Mouse (Mus musculus): ENCODE measurements at regions not wholly inside any gene's neighbourhood (a gene's known extent, or its start where the extent isn't known, plus 50 kb on each side); places are given as distances from the start of the nearest gene placed in this dataset.

DNA sequence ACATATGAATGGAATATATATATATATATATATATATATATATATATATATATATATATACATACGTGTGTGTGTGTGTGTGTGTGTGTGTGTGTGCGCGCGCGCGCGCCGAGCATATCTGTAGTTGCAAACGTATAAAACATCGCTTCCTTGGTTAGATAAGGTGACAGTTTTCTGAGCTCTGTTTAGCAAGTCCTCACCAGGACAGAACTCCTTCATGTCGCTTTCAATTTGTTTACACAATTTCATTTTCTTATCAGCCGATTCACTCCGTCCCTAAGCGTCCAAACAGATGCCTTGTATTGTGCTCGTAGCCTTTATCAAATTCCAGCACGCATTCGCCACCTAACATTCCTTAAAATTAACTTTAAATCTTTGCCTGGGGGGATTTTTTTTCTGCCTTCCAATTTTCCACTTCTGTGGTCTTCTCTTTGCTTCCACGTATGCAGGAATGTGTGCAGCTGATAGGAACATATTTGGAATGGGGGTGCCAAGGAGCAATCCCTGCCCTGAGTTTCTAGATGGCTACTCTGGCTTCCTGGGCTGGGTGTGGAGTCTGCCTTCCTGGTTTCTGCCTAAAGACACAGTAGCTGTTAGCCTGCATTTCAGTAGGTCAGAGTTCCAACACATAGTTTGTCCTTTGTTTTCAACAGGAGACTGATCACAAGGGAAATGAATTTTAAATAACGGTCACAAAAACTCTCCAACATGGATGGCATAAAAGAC is 575.7 kb downstream of the Robo2 start:
- DNase-seq (ENCODE audit: low read depth, low spot score): no peak

DNA sequence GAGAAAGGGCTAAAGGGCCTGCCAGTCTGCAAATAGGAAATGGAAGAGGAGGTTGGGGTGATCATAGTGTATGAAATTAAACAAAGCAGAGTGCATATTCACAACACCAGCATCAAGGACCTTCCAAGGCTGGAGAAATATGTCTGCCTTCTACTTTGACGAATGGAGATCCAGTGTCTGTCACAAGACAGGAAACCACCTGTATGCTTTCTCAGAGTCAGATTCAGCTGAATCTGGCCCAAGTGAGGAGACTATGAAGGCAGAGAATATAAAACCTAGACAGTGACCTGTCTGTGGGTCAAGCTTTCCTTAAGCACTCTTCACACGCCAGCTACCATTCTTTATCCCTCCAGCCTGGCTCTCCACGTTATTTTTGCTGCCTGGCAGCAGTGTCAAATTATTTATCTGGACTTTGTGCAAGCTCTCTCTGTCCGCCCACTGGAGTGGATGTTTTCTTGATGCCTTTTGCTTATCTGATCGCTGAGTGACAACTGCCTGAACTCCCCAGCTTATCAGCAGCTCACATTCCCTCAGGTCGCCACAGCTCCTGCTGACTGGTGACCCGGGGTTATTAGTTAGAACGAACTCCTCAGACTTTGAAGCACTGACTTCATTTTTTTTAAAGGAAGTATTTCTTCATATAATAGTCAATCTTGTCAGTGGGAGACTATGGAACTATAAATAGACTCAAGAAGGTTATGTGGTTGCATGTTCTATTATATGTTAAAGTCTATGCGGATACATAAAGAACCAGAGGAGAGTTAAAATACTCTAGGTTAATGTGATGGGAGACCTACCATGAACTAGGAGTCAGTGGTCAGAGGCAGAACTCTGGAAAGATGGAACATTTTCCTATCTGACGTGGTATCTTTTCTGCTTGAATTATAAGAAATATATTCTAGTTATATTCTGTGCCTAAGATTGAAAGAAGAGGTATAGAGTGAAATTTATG is 590.0 kb downstream of the Robo2 start:
- DNase-seq (ENCODE audit: low read depth, low spot score): no peak

DNA sequence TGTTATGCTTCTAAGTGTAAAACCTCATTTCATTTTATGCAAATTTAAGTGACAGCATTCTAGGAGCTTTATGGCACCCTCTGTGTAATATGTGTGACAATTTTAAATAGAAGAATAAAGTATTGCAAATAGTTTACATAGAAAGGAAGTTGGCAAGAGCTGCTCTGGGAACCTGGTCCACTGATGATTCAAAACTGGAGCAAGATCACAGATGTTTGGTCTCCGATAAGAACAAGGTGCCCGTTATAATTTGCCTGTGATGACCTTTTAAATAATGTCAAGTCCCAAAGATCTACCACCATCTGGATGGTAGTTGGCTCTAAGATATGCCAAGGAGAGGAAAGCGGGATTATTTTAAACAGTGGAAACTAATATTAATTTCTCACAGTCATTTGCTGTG is 607.1 kb downstream of the Robo2 start:
- no peak for DNase-seq (ENCODE audit: low read depth, low spot score)

DNA sequence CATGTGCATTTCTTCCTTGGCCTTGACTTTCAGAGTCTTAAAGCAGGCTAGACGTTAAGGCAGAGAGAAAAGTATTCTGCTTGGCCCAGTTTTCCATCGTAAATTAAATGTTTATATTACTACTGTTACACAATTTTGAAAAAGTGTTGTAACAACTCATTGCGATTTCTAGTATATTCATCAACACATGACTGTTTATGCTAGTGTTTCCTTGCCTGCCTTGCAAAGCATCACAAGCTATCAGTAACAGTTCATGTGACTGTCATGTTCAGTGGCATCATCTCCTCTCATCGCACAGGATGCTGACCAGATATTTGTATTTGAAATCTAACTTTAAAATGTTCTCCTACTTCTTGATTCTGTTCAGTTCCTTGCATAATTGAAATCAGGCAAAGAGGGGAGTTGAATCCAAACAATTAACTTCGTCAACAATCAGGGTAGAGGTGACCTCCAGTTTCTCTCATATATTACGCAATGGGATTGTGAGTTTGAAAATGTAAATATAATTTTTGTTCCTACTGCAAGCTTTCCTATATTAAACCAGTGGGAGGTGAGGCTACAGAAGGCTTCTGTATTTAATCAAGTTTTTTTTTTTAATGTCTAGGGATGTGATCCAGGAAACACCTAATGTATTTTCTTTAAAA is 615.0 kb downstream of the Robo2 start:
- no peak for DNase-seq (ENCODE audit: low read depth, low spot score)

DNA sequence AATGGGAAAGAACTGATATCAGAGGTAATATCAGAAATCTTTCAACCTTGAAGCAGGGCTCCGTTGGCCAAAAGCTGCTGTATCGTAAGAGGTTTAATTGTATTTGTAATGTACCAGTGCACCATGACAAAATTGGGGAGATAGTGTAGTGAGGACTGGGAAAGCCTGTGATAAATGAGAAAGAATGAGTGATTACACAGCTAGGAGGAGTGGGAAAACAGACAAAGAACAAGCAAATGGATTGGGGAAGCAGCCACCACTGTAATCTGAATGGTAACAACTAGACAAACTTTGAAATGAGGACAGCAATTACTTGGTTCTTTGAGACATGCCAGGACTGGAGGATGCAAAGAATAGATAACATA is 626.6 kb downstream of the Robo2 start:
- DNase-seq (ENCODE audit: low read depth, low spot score): no peak

DNA sequence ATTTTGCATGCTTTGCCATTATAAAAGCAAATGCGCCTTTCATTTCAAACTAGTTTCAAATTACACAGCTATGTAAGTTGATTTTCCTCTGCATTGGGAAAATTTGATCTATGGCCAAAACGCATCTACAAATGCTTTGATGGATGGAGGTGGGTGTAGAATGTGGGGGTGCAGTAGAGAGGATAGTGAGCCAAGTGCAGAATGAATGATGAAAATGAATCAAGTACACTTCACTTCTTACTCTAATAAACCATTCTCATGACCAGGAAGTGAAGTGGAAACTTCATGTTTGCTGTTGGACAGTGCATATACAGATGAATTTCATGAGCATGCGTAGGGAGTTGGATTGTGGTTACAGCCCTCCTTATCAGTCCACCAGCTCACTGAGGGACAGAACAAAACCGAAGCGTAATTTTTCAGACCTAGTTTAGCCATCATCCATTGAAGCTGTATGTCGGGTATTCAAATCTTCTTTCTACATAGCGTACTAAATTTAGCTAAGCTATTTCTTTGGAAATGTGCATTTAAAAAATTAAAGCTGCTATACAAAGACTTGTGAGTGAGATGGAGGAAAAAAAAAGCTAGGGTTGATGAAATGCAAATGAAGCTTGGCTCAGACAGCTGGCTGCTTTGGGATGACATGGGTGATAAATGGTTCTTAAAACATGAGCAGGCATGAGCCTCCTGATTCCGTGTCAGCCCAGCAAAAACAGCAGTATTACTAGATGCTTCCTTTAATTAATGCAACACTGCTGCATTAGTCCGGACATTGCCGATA is 627.1 kb downstream of the Robo2 start:
- DNase-seq (ENCODE audit: low read depth, low spot score): peak; percentile 34

DNA sequence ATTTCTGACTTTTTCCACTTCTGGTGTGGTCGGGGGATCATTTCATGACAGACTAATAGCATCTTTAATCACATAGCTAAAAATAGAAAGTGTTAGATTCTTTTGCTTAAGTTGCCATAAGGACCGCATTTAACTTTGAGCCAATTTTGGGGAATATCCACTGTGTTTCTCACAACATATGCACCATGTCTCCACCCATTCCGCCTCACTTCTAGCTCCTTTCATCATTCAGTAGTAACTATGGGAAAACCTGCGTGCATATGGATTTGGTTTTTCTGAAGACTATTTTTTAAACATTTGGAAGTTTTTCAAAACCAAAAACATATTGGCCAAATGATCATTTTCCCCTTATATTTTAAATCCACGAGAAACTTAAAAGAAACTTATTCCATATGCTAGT is 639.2 kb downstream of the Robo2 start:
- no peak for DNase-seq (ENCODE audit: low read depth, low spot score)

DNA sequence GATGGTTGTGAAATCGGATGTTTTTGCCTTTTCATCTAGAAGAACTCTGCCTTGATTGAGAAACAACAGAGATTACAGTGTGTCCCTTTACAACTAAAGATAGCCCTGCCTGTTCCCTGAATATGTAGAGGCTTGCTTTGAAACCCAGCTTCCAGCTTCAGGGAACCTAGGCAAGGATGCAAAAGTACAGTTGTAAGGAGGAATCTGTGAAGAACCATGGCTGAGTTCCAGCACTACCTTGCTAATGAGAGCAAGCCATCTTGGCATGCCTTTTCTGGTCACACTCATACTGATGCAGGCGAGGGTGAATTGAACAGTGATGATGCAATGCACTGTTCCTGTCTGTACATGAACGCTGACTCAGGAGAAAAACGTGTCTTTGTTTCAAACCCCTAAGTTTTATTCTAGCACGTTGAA is 641.2 kb downstream of the Robo2 start:
- DNase-seq (ENCODE audit: low read depth, low spot score): no peak

DNA sequence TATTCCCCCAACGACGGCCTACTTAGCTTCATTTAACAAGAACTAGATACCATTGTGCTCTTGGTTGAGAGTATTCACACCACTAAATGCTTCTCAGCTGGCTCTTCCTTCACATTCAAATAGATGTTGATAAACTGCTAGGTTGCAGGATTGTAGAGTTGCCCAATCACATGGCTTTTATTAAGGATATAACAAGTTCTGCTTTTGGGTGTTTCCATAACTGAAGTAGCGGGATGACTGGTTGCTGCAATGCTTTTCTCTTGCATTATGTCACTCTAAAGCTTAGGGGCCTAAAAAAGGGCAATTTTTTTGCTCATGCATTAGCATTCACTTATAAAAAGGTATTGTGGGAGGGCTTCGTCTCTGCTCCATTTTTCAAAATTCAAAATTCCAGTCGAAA is 641.9 kb downstream of the Robo2 start:
- DNase-seq (ENCODE audit: low read depth, low spot score): no peak

DNA sequence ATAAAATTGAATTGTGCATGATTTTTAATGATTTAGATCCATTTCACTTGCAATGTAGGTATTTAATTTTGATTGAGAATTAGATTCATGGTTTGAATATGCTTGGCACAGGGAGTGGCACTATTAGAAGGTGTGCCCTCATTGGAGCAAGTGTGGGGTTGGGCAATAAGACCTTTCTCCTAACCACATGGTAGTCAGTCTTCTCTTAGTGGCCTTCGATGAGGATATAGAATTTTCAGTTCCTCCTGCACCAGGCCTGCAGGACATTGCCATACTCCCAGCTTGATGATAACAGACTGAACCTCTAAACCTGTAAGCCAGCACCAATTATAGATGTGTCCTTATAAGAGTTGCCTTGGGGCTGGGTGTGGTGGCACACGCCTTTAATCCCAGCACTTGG is 642.9 kb downstream of the Robo2 start:
- no peak for DNase-seq (ENCODE audit: low read depth, low spot score)

DNA sequence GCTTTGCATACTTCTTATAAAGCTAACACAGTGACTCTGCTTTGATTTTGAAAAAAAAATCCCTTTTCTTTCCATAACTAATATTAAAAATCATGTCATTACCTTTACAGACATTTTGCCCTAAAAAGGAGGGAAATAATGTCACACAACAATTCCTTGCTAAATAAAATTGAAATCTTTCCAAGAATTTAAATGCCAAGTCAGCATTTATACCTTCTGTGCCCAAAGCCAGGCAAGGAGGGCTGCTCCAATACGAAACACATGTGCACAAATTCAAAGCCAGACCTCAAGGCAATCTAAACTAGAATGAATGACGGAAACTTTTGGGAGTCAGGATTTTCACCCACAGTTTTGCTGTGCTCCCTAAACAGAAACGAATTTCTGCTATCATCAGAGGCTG is 646.4 kb downstream of the Robo2 start:
- no peak for DNase-seq (ENCODE audit: low read depth, low spot score)

DNA sequence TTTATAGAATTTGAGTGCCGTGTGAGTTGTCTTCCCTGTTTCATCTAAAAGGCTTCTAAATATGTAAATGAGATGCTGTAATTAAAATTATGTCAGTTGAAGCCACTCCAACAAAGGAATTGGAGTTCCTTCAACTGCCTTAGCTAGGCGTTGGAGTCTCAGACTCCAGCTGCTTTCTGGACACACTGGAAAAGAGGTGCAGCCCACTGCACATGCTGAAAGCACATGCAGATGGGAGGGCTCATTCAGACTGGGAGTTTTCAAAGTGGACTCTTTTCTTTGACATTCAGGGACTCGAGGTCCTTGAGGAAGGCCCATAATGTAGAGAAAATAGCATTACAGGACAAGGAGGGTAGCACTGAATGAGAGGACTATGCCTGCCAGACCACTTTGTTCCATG is 650.7 kb downstream of the Robo2 start:
- no peak for DNase-seq (ENCODE audit: low read depth, low spot score)

DNA sequence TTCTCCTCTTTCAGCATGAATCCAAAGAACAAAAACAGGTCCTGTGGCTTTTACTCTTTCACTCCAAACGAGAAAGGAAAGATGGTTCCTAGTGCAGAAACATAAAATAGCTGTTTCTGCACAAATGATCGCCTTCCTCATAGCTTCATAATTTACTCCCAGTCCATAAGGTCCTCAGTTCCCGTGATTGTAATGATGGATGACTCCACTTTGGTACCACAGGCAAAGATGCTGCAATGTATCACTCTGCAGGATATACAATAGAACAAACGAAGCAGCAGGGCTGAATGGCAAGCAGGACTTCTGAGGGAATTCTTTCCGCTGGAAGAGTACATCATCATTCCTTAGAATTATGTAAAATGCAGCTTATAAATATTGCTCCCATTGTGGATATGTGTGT is 652.8 kb downstream of the Robo2 start:
- no peak for DNase-seq (ENCODE audit: low read depth, low spot score)

DNA sequence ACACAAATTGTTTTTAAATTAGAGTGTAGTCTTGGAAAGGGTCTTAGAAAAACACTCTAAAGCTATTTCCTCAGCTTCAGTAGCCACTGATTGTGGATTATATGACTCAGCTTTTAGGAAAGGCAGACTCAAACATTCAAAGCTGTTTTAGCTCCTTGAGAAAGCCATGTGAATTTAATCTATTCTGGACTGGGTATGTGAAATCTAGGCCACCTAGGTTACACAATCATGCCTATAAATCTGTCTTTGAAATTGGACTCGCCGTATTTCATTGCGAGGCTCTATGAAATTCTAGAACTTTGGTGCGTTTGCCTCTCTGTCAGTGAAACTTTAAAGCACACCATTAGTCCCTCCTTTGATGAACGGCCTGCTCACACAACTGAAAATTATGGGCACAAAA is 657.3 kb downstream of the Robo2 start:
- DNase-seq (ENCODE audit: low read depth, low spot score): no peak

DNA sequence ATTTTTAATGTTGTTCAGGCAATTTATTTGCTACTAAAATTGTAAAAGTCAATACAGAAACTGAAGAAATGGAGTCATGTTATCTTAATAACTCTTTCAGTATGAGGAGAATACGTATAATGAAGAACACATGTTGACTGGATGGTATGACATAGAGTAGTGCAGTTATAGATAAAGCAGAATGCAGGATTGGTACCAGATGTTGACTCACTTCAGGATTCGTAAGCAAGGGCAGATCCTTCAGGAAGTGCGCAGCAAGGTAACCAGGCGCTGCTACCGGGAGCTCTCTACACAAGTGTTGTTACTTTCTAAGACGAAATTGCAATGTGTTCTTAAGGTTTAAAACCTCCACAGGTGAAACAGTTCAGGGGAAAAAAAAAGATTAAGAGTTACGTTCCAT is 683.3 kb downstream of the Robo2 start:
- no peak for DNase-seq (ENCODE audit: low read depth, low spot score)

DNA sequence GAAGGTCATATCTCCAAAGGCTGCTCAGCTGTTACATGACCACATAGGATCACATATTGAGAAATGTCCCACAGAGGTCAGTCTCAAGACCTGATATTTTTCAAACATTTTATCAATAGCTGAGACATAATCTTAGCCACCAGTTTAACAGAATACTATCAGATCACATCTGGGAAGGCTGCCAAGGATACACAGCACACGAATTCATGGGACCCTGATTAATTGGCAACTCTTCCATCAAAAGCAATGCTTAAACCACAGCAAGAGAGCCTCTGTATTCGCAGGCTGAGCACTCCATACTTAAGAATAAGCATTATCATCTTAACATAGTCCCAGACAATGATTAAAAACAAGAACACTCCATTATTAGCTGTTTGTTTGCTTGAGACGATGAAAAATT is 691.9 kb downstream of the Robo2 start:
- DNase-seq (ENCODE audit: low read depth, low spot score): no peak

DNA sequence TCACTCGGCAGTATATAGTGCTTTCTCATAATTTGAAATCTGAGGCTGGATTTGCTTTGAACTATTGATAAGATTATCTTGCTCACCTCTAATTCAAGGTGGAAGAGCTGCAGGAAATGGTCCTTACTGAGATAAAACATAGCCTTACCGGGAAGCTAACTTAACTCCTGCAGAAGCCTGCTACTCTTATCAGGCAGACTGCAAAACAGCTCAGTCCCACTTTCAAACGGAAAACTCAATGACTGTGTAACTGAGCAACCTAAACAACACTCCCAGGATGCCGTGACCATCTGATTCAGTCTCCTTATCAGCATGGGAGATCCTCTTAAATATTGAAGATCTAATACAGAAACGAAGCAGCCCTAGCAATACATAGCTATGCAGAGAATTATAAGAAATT is 695.3 kb downstream of the Robo2 start:
- no peak for DNase-seq (ENCODE audit: low read depth, low spot score)

DNA sequence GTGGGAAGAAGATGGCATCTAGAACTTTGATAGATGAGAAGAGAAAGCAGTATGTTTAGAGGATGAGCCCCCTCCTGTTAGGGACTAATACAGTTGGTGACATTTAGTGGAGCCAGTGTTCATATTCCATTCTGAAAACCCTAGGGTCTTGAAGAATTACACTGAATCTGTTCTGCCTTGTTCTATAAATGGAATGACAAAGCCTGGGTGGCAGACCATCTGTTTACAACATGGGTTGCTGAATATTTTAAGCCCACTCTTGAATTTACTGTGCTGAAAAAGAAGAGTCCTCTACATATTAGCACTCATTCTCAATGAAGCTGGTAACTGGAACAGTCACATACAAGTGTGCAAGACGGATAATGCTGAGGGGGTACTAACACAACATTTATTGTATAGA is 704.6 kb downstream of the Robo2 start:
- peak; percentile 24 for DNase-seq (ENCODE audit: low read depth, low spot score)

DNA sequence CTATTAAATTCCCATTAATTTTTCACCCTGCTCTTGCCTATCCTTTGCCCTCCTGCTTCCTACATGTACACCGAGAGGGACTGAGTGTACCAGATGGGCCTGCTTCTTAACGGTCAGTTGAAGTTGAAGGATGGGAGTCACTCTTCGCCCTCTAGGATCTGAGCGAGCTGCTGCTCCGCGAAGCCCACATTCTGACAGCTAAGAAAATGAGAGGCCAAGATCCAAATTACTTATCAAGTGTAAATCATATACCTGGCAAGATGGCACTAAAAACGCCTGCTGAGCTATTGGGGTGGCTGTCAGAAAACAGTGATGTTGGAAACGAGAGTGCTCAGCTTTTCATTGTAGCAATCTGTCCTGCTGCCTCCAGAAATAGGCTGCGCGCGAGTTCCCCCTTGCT is 722.4 kb downstream of the Robo2 start:
- DNase-seq (ENCODE audit: low read depth, low spot score): no peak

DNA sequence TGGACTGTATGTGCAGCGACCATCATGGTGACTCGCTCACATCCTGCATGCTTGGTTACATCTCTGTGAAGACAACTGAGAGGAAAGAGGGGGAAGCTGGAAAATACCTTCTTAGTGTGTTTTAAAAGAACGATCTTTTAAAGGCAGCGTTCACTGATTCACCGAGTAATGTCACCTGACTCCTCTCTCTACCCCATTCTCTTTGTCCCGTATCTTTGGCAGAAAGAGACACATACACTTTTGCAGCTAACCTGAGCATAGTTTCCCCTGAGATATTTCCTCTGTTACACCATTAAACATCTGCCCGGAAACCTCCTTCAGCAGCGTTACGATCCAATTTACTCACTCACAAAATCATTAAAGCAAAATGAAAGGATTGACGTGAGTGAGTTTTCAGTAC is 731.8 kb downstream of the Robo2 start:
- DNase-seq (ENCODE audit: low read depth, low spot score): no peak

DNA sequence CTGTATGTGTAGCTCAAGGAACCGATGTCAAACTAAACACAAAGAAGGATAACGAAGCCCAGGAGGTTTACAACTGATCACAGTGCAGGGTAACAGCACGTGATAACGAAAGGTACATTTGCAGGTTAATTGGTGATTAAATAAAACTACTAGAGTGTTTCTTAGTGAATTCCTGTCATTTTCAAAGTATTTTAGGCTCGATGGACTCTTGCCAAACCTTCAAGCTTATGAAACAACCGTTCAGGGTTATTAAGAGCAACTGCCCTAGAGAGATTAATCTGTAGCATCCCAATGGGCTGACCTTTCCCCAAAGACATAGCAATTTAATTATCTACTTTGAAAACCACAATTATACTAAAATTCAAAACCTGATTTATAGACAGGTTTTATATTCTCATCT is 741.1 kb downstream of the Robo2 start:
- no peak for DNase-seq (ENCODE audit: low read depth, low spot score)

Data from brain, embryonic 18.5 days (tissue).